Mouse (Mus musculus): ENCODE measurements around the gene Cabp7.
"Not testable (repeated sequence)": the region's sequence is repeated elsewhere in the genome, so short reads cannot be mapped to it uniquely, and the experiment has no call there.

The Cabp7 gene

DNA sequence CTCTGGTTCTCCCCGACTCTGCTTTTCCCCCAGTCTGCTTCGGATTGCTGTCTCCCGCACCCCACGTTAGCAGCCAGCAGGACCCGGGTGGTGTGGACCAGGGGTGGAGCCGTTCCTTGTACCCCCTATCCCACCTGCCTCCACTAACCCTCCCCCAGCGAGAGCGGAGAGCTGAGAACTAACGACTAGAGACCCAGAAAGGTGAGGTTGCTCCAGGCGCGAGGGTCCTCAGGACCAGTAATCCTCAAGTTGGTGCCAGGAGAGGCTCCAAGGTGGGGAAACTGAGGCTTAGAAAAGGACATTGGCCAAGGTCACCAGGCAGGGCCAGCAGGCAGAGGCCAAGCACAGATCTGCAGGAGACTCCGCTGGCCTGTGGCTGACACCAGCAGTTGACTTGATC is 707 bp upstream of the Cabp7 start:
- no peak for ATAC-seq (ENCODE audit: low TSS enrichment)

DNA sequence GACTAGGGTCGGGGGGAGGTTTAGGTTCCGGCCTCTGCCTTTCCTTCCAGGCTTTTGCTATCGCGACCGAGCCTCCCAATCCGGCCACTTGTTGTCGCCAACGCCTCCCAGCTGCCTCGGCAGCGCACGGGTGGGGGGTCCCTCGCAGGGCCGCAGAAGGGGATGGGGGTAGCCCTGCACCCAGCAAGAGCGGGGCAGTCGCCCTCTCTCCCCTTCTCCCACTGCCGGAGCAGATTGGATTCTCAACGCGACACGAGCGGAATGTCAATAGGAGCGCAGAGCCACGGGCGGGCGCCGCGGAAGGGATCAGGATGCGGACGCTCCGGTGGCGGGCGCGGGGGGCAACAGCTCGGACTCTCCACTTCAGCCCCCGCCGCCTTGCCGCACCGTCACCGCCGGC is 609 bp downstream of the Cabp7 start:
- ATAC-seq (ENCODE audit: low TSS enrichment): no peak

GRCm38 (mm10) chr11:4744691-4745090 is 1.9 kb downstream of the Cabp7 start:
- no peak for ATAC-seq (ENCODE audit: low TSS enrichment)

DNA sequence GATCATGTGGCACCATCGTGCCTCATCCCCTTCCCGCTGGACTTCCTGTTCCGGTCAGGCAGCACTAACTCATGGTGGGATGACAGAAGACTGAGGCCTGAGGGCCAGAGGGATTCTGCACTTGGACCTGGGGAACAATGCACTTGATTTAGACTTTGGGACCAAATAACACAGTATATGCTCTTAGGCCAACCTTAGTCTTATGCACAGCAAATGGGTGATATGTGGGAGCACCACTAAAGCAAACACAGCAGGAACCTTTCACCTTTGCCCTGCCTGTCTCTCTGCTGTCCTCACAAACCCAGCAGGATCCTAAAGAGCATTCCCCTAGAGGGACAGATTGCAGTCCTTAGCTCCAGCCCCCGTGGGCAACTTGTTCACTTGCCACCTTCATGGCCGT is 5.8 kb downstream of the Cabp7 start:
- no peak for ATAC-seq (ENCODE audit: low TSS enrichment)

GRCm38 (mm10) chr11:4738719-4739118 is 7.9 kb downstream of the Cabp7 start:
- peak; percentile 31; the same call in 1 of the 2 replicates for ATAC-seq (ENCODE audit: low TSS enrichment)

DNA sequence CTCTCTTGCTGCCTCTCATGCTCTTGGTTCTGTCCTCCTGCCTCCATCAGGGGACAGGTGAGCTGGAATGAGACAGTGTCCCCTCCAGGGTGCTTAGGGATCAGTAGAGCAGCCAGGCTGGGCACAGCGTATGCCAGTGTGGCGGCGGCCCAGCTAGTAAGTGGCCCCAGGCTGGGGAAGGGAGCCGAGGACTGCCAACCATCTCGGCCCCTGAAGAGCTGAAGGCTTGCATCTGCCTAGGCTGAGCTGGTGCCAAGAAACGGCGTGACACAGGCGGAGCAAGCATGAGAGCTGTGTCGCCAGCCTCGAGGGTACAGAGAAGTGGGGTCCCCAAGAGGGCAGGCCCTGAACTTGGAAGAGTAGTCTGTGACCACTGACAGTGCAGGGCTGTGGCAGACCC is 8.9 kb downstream of the Cabp7 start:
- peak; percentile 25; the same call in 1 of the 2 replicates for ATAC-seq (ENCODE audit: low TSS enrichment)

DNA sequence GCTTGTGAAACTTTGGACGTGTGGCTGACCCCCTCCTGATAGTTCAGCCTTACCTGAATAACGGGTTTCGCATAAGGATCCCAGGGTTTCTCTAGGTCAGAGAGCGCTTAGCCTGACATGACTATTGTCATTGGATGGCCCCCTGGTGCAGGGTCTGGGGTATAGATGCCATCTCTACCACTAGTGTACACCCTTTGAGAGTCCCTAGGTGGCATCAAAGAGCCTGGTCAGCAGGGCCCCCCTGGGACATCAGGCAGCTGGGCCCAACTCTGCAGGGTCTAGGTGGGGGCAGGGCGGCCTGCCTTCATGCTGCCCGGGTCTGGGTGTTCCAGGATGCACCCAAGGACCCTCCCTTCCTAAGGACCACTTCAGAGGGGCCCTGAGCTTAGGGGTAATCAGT is 10.2 kb downstream of the Cabp7 start:
- no peak for ATAC-seq (ENCODE audit: low TSS enrichment)

DNA sequence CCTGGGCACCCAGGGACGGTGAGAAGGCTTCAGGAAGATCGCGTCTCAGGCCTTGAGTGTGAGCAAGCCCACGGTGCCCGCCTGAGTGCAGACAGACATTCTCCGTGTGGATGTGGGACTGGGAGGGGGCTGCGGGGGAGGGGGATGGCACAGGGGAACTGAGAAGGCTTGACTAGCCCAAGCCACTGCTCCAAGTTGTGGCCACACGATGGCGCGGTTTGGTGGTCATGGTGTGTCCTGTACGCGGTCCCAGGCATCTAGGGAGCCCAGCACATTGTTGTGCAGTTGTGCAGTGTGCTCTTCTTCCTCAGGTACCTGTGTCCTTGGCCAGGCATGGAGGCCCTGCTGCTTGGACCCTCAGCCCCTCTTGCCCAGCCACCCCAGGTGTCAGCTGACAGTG is 12.4 kb downstream of the Cabp7 start:
- ATAC-seq (ENCODE audit: low TSS enrichment): no peak

DNA sequence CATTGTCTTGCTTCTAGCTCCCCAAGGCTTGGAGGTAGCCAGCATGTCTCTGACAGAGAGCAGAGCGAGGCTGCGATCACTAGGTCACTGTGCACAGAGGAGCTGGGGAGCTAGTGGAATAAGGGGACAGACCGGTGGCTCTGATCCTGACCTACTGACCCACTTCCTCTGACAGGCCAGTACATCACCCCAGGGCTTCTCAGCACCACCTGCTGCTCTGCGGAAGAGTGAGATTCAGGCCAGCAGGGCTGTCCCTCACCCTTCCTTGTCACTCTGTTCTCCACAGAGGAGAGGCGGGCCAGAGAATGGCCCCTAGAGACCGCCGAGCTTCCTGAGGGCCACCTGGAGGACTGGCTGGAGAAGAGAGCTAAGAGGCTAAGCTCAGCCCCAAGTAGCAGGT is 14.8 kb downstream of the Cabp7 start:
- ATAC-seq (ENCODE audit: low TSS enrichment): no peak

GRCm38 (mm10) chr11:4730913-4731312 is 15.7 kb downstream of the Cabp7 start:
- no peak for ATAC-seq (ENCODE audit: low TSS enrichment)

DNA sequence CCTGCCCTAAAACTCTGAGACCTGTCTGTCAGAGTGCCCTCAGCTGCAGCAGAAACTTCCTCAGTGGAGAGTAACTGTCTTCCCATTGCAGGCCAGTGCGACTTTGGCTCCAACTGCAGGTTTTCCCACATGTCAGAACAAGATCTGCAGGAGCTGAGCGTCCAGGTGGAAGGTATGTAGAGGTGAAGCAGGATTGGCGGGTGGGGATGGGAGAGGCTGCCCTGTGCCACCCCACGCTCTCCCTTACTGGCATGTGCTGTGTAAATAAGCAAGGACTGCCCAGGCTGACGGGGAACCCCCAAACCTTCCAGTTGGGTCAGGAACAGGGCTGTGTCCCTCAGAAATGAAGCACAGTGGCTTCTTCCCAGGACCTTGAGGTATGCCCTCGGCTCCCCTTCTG is 16.5 kb downstream of the Cabp7 start:
- no peak for ATAC-seq (ENCODE audit: low TSS enrichment)

- no peak for ATAC-seq (ENCODE audit: low TSS enrichment)
Observed at GRCm38 (mm10) chr11:4729603-4730002, 17.0 kb downstream of the Cabp7 start.

GRCm38 (mm10) chr11:4721728-4722127 is 24.9 kb downstream of the Cabp7 start:
- no peak for ATAC-seq (ENCODE audit: low TSS enrichment)

DNA sequence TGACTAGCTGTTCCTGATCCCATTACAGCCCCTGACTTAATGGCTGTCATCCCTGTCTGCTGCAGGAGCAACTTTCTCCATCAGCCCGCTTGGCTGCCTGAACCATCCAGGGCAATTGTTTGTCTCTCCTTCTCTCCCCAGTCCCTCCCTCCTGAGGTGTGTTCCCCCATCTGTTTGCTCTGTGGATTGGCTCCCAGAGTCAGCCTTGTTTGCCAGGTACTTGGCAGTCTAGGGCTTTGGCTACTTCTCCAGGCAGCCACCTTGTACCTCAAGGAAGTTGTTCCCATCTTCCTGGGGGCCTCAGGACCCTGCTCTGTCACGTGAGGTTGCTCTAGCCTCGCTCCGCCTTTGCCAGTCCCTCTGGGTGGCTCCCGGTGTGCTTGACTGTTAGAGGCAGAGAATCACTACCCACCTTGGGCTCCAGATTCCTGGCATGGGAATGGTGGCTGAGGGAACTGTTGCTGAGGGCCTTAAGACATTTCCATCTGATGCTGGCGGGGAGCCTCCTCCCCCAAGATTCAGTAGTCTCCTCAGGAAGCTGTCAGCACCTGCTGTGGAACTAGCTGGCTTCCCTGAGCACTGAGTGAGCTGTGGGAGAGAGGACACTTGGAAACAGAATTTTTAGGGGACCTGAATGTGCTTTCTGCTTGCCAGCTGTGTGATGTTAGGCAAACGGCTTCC is 25.5 kb downstream of the Cabp7 start:
- peak; percentile 71 for ATAC-seq (ENCODE audit: low TSS enrichment)

GRCm38 (mm10) chr11:4720393-4720792 is 26.2 kb downstream of the Cabp7 start:
- ATAC-seq (ENCODE audit: low TSS enrichment): no peak

- no peak for ATAC-seq (ENCODE audit: low TSS enrichment)
Observed at GRCm38 (mm10) chr11:4719961-4720360, 26.6 kb downstream of the Cabp7 start.

DNA sequence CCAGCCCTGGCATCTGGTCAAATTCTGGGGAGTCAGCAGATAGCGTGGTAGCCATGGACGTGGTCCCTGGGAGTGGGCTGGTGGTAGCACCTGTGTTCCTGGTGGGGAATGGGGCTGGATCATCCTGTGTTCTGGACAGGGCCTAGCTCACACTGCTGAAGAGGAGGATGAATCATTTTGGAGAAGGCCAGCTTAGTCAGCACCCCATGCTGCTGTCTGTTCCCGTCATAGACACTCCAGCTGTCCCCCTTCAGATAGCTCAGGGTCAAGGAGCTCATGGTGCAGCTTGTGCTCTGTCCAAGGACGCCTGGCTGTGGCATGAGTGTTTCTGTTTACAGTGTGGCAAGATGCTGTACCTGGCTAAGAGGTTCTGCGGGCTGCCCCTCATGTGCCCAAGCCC is 28.0 kb downstream of the Cabp7 start:
- ATAC-seq (ENCODE audit: low TSS enrichment): peak; percentile 49; the same call in 1 of the 2 replicates

DNA sequence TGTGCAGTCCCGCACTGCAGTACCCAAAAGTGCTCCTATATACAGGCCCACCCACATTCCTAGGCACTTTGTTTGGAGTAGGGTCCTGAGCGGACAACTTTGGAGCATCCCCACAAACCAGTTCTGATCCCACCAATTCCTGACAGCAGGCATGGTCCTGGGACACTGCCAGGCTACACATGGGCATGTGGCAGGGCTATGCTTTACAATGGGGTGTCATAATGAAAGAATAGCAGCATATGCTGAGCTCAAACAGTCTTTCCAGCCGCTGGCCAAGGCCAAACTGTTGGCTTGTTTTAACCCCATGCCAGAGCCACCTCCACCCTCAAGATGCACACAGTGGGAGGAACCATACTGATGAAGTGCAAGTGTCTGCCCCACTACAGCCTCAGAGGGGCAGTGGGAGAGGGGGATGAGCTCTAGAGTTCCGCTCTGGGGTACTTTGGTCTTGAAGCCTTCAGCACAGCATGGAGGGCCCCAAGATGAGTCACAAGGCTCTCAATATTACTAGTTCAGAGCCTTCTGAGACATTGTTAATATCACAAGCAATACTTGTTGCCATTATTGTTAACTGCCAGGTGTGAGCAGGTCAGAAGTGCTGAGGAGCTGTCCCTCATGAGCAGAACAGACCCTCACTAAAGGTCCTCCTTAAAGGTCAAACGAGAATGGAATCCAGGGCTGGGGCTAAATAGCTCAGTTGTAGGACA is 29.9 kb downstream of the Cabp7 start:
- ATAC-seq (ENCODE audit: low TSS enrichment): no peak

DNA sequence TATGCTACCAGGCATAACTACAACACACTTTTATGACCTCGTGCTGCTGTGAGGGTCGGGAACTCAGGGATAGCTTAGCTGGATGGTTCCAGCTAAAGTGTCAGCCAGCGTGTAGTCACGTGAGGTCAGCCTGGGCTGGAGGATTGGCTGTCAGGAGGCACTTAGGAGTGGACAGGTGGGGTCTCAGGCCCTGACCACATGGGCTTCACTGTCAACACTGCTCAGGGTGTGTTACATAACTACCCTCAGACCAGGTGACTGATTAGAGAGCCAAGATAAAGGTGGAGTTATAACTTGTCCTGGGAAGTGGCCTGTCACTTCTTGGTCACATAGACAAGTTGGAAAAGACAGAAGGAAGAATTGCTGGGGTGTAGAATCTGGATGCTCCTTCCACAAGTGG is 31.0 kb downstream of the Cabp7 start:
- no peak for ATAC-seq (ENCODE audit: low TSS enrichment)

- no peak for ATAC-seq (ENCODE audit: low TSS enrichment)
Observed at GRCm38 (mm10) chr11:4714727-4715126, 31.9 kb downstream of the Cabp7 start.

- ATAC-seq (ENCODE audit: low TSS enrichment): no peak
Observed at GRCm38 (mm10) chr11:4712822-4713221, 33.8 kb downstream of the Cabp7 start.

- ATAC-seq (ENCODE audit: low TSS enrichment): not testable (repeated sequence)
Observed at GRCm38 (mm10) chr11:4710188-4710587, 36.4 kb downstream of the Cabp7 start.

DNA sequence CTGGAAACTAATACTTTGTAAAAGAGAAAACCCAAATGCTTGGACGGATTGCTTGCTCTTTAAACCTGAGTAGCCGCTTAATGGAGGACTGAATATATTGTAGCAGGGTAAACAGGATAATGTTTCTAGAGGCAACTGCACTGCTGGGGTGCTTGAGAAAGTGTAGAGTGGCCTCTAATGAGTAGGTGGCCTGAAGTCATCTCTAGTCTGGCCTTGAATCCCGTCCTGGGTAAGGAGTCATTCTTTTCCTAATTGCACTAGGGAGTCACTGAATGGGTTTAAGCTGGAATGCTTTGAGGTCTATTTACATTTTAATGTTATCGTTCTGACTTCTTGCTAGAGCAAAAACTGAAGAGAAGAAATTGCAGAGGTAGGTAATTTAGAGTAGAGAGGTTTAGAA is 41.4 kb downstream of the Cabp7 start:
- no peak for ATAC-seq (ENCODE audit: low TSS enrichment)
